Mouse (Mus musculus) spleen, postnatal 10 days (tissue): ENCODE data around the gene 9430097D07Rik.
A peak's percentile ranks its signal among the peaks of the same experiment; 100 is the strongest.

ENCODE experiments used
- DNase-seq, 2 experiments: peaks; one replicate each; pipeline ENCODE4 v3.0.0; 2021 to 2022; ENCODE audit warnings: low spot score in 2 of 2

Gene 9430097D07Rik

GRCm38 (mm10) chr2:32575586-32576160 is at the start of gene 9430097D07Rik:
Gene 9430097D07Rik, minus strand, starts transcription at chr2:32575684.
- DNase-seq, result peak in 1 of 2 experiments; percentile 67

DNA sequence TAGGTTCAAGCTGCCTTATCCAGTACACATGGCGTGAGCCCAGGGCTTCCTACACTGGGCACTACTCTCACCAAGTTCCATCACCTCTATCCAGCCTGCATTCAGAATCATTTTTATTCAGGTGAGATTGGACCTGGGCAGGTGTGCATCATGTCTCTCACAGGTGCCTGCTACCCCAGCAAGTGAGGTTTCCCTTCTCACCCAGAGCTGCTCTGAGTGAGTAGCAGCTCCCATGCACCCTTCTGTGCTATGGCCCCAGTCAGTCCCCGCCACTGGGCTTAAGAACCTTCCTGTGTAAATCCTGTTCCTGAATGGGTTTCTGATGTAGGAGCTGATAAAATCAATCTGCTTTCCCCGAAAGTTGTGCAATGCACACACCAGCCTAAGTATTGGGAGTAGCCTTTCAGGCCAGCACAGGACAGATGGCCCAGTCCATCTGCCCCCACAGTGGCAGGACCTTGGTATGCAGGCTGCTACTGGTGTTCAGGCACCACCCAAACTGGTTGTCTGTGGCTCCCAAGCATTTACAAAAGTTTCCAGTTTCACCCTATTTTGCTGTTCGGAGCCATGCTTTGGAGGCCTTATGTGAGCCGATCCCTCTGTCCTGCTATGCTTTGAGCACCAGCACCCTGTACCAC is 48.7 kb upstream of the 9430097D07Rik start:
- DNase-seq, result no peak

DNA sequence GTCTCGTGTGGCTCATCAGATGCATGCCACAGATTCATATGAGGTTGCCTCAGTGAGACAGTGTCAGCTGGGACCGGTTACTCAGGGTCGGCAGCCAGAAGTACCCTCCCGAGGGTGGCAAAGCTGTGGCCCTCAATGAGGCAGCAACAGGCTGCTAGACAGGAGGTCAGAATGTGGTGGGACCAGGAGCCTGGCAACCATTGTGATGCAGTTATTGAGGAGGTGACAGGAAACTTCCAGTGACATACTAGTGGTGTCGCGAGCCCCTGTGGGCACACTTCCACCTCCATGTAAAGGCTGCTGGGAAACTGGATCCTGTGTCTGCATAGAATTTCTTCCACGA is 46.0 kb upstream of the 9430097D07Rik start, which contains the start of gene Ak1:
Gene Ak1, plus strand, starts transcription at position 242 of the 343 bp plus-strand sequence.
- DNase-seq, result no peak

GRCm38 (mm10) chr2:32620682-32621516 is 45.4 kb upstream of the 9430097D07Rik start:
- no peak for DNase-seq

DNA sequence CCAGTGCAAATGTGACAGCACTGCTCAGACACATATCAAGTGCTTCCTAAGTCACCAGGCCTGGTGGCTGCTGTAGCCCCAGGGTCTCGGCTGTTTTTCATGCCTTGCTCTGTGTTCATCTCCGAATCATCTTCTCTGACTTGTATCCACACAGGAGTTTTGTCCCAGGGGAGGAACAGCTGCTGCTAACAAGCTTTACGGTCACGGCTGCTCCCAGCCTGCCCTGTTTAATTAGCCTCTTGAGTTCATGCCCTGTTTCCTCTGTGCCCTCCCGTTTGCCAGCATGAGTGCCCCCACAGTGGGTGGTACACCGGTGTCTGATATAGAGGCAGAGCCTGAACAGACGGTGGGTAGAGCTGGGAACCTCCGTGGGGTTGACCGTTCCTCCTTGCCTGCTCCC is 42.6 kb upstream of the 9430097D07Rik start:
- DNase-seq, result no peak

GRCm38 (mm10) chr2:32617601-32618000 is 42.1 kb upstream of the 9430097D07Rik start:
- DNase-seq, result peak in 1 of 2 experiments; percentile 45

DNA sequence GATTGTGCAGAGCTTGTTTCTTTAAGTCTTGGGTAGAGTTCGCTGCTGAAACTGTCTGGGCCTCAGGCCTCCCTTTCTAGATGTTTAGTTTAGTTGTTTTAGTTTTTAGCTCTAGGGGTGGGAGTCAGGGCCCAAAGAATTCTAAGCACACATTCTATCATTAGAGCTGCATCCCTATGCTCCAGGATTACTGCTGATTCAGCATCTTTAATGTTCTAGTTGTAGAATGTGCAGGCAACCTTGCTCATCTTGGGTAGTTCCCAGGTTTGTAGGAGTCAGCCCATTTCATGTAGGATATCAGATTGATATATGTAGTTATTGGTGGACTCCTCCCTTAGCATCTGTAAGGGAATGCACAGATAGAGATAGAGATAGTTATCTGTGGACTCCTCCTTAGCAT is 41.6 kb upstream of the 9430097D07Rik start:
- no peak for DNase-seq

- no peak for DNase-seq
These were observed 36.8 kb upstream of the 9430097D07Rik start for GRCm38 (mm10) chr2:32612274-32612673.

GRCm38 (mm10) chr2:32610610-32611229 is 35.2 kb upstream of the 9430097D07Rik start:
- peak; percentile 37 to 65 for DNase-seq

DNA sequence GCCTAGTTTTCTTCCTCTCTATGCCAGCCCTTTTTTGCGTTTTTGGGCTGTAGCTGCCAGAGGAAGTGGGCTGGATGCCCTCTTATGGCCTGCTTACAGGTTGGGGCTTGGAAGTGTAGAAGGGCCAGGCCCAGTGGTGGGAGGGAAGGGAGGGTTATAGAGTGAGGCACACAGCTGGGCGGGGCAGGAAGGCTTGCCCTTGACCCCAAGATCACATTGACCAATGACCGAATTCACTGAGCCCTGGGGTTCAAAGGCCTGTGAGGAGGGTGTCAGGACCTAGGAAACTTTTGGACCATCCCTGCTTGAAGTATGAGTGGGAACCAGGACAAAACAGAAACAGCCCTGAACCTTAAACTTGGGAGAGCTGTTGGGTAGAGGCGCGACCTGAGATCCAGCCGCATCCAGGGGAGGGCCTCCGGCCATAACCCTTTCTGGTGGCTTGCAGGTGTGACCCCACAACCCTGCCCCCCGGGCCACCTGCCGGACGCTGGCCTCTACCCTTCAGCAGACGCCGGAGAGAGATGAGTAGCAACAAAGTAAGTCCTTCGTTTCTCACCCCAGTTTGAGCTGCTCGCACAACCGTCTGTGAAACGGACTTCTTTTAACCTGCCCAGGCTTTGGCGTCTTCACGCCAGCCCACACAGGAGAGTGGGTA is 33.4 kb upstream of the 9430097D07Rik start:
- no peak for DNase-seq

DNA sequence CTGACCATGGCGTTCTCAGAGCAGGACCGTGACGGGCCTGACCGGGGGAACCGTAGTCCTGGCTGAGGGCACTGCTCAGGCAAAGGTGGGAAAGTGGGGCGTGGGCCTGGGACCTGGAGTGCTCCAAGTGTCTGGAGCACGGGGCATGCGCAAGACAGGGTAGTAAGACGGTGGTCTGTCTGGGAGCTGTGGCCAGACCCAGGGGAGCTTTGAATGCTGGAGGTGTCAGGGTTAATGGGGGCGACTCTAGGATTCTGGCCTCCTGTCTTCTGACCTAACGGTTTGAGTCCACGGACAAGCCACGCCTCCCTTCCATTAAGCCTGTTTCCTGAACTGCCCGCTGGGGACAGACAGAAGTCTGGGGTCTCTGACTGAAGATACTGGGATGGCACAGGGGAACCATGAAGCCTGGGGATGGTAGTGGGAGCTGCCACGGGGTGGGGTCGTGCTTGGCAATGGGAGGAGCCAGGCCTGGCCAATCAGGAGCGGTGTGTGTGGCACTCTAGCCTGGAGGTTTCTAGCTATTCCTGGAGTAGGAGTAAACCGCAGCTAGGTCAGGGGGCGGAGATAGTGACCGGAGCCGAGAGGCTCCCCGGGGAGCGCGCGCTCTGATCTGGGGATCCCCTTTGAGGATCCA is 32.8 kb upstream of the 9430097D07Rik start:
- peak; percentile 64 to 70 for DNase-seq

DNA sequence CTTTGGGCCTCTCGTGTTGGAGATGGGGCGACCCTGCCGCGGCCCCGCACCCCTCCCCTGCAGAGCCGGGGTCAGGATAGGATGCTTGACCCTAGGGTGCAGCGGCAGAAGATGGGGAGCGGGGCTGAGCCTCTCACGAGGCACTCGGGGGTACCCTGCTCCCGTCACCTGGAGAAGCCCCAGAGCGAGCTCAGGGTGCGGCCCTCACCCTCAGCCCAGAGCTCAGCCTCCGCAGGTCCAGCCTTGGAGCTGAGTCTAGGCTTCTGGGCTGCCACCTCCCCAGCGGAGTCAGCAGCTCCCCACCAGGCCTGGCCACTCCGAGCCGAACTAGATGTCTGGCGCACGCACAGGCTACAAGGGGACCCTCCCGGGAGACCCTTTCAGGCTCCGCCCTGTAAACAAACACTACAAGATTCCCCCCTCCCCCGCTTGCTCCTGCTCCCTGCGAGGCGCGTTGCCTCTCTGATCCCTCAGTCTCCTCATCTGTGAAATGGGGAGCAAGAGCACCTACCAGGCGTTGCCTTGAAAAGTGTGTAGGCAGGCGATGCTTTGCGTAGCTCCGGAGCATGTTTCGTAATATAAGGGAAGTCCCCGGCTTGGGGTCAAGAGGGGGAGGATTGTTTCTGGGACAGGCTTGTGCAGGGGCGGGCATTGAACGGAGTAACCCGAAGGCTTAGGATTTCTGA is 31.9 kb upstream of the 9430097D07Rik start:
- DNase-seq, result peak; percentile 57 to 61

DNA sequence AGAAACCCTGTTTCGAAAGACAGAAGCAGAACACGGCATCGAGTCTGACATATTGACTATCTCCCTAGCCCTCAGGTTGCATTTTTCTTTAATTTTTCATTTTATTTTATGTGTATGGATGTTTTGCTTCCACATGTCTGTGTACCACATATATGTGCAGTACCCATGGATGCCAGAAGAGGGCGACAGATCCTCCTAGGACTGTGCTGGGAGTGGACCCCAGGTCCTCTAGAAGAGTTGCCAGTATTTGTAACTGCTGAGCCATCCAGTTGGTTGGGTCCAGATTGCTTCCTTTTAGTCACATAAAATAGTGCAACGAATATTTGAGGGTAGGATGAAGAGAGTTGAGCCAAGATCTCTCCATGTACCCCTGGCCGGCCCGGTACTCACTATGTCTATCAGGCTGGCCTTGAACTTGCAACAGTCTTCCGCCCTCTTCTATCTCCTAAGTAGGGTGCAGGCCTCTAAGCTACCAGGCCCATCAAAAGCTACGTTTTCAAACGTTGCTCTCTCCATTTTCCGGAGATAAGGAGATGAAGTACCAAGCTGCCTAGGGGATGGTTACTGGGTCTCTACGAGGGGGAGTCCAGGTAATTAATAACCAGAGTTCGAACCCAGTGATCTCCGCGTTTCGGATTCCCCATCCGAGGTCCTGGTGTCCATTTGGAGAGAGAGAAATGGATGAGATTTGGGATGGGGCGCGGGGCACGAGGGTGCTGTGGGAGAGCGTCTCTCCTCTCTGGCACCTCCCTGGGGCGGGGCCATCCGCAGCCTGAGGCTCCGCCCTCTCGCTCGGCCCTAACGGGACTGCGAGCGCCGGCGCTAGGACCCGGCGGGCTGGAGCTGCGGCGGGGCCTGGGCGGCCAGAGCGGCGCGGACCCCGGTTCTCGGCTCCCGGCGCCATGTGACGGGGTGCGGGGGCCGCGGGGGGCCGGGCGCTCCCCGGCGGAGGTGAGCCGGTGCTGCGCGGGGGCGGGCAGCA is 31.0 kb upstream of the 9430097D07Rik start:
- DNase-seq, result peak; percentile 82 to 93

- no peak for DNase-seq
These were observed 29.1 kb upstream of the 9430097D07Rik start for GRCm38 (mm10) chr2:32604631-32605030.

- peak; percentile 91 to 93 for DNase-seq
These were observed 27.1 kb upstream of the 9430097D07Rik start for GRCm38 (mm10) chr2:32602600-32603054.

DNA sequence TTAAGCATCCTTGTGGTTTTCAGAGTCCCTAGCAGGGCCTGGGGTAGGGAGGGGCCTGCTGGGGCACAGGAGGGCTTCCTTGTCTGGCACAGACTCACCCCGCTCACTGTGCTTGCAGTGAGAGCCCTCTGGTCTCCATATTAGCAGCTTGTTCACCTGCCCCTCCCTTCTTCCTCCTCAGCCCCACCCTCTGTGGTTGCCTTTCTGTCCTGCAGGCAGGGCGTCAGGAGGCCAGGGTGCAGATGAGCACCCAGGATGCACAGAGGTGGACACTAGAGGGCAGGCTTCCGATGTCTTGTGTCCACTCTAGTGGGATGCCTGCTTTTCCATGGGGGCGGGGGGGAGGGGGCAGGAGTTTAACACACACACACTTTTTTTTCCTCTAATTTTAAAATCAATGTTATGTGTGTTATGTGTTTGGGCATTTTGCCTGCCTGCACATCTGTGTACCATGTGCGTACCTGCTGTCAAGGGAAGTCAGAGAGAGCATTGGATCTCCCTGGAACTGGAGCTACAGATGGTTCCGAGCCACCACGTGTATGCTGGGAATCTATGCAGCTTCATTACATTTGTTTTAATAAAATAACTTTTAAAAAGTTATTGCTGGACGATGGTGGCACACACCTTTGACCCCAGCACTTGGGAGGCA is 26.1 kb upstream of the 9430097D07Rik start:
- peak in 1 of 2 experiments; percentile 74 for DNase-seq

DNA sequence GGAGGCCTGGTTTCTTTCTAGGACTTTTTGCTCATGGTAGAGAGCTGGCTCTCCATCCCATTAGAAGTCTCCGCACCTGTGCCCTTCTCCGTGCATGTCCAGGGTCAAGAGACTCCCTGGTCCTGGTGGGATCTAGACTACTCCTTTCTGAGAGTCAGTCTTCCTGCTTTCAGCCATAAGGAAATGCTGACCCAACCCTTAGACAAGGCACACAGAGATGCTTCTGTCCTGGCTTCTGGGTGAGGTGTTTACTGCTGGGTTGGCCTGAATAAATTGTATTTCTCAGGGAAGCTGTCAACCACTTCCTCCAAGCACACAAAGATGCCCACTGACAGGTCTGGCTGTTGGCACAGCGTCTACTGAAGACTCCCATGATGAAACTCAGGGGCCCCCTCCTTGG is 23.9 kb upstream of the 9430097D07Rik start, which contains the start of gene St6galnac6:
Gene St6galnac6, plus strand, starts transcription at position 301 of the 400 bp plus-strand sequence.
- no peak for DNase-seq

DNA sequence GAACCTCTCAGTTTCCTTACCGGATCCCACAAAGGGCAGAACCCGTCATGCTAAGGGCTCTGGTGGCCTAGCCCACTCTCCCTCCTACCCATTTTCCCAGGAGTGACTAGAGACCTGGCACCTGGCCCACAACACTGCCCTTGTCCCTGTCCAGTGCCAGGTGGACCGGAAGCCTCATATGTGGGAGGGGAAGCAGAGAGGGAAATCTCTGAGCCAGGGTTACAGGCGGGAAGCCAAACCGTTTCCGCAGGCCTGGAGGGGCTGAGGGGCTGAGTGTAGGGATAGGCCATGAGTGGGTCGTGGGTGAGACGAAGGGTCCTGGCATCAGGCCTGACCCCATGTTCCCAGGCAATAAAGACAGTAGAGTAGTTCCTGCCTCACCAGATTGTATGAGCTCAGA is 23.0 kb upstream of the 9430097D07Rik start:
- DNase-seq, result no peak

- DNase-seq, result no peak
These were observed 22.2 kb upstream of the 9430097D07Rik start for GRCm38 (mm10) chr2:32597699-32598098.
